Mouse (Mus musculus): ENCODE measurements around the gene Hcrtr1.

DNA sequence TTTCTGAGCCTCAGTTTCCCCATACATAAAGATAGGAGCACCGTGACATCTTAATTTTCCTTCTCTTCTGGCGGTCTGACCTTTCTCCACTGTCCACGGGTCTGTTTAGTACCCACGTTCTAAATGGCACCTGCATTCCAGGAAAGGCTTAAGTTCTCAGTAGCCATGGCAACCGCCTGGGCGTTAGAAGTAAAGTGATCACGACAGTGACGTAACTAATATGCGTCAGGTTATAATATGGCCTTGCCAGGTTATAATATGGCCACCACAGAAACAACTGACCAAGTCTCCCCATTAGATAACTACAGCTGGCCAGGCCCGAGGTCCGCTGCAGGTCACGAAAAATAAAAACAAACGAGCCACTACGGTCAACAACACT is 32.1 kb downstream of the Hcrtr1 start:
- TF ChIP-seq GATA1 (IDR thresholded peaks at IDR 0.05; ENCODE audit: borderline replicate concordance, low read length) (no peak), FLI1 (IDR thresholded peaks at IDR 0.05; ENCODE audit: low read length) (no peak)
